Mouse (Mus musculus) heart, embryonic 10.5 days (tissue): ENCODE measurements around the gene Simc1. TPM values are rescaled to one million over a fixed set of nuclear protein-coding genes. Genes with fewer than 3 reads are reported as not detected.

Experiments
- microRNA-seq: library from miRNA; unstranded; fragments of <30 nt; microRNA quantifications from one replicate; pipeline ENCODE4, GENCODE M21; 2017
- polyA plus RNA-seq: library from polyadenylated mRNA; unstranded; fragments of >200 nt; fragmentation: Nextera tagmentation; extraction: Ambion mirVana; gene quantifications from 2 replicates; pipeline ENCODE4 v1.2.1, GENCODE M21; 2016

Gene Simc1
- polyA plus RNA-seq, 1 experiment from 2014 or later = 10.4 TPM

Small RNAs within 50 kb of the gene (microRNA-seq; reads per million reads assigned to microRNA genes)
- not detected for gene Gm24195

Other genes with a start within 250 kb of the Simc1 start
- gene Cplx2, start 132.4 kb upstream of the Simc1 start, polyA plus RNA-seq = 2.5 and 3.0 TPM in 2 replicates
- gene Thoc3, start 34.9 kb upstream of the Simc1 start, polyA plus RNA-seq = 117 and 141 TPM in 2 replicates
- 146 and 148 TPM in 2 replicates for gene 4833439L19Rik, start 61.7 kb downstream of the Simc1 start, polyA plus RNA-seq
- 22.8 and 30.1 TPM in 2 replicates for gene Arl10, start 71.2 kb downstream of the Simc1 start, polyA plus RNA-seq
- 79.6 and 112 TPM in 2 replicates for gene Nop16, start 86.3 kb downstream of the Simc1 start, polyA plus RNA-seq
- 179 and 208 TPM in 2 replicates for gene Higd2a, start 86.4 kb downstream of the Simc1 start, polyA plus RNA-seq
- 32.1 and 36.5 TPM in 2 replicates for gene Cltb, start 107.6 kb downstream of the Simc1 start, polyA plus RNA-seq
- gene Faf2, start 118.0 kb downstream of the Simc1 start, polyA plus RNA-seq = 58.7 and 68.8 TPM in 2 replicates
- 68.1 and 96.1 TPM in 2 replicates for gene Rnf44, start 190.1 kb downstream of the Simc1 start, polyA plus RNA-seq
- gene Cdhr2, start 197.7 kb downstream of the Simc1 start, polyA plus RNA-seq = 0.06 and 1.2 TPM in 2 replicates
- 0.03 and 0.06 TPM in 2 replicates for gene Gprin1, start 246.1 kb downstream of the Simc1 start, polyA plus RNA-seq